Comparison of ENCODE assay signal across 8 mouse cellular contexts in the genomic region with DNA sequence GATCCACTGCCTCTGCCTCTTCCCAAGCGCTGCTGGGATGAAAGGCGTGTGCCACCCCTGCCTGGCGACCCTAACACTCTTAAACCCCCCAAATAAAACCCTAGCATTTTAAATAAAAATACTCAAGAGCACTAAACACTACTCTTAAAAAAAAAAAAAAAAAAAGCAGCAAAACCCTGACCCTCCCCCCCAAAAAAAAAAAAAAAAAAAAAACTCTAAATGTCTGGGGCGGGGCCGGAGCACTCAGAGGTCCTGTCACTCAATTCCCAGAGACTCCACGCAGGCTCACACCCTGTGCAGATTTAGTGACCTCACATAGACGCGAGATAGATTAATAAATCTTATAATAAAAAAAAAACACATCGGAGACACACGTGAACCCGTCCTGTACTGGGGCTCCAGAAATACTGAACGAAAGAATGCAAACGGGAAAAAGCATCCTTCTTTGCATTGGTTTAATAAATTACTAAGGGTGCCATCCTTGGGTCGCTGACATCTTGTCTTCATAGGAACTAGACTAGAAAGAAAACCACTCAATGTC.
DNase-seq lines count a peak whose midpoint lies in the region; ATAC-seq lines count a peak whose summit lies in the region.

No protein-coding gene starts in this region.

- no peak for ATAC-seq in kidney, embryonic 15.5 days (replicated peaks; ENCODE audit: low FRiP score)
- ATAC-seq in forebrain, embryonic 14.5 days: no peak

- H3K27ac ChIP-seq in kidney, embryonic 15.5 days: peak overlapping the region; percentile 83; the same call in 1 of the 2 replicates
- peak overlapping the region; percentile 71; the same call in 1 of the 2 replicates for H3K27ac ChIP-seq in forebrain, embryonic 14.5 days (ENCODE audit: low read depth, low read length)
- no peak overlapping the region for H3K27ac ChIP-seq in macrophage

- peak overlapping the region; percentile 76 for H3K4me2 ChIP-seq in kidney, embryonic 15.5 days
- H3K4me2 ChIP-seq in forebrain, embryonic 14.5 days (ENCODE audit: low read length): peak overlapping the region; percentile 56

- H3K27me3 ChIP-seq in kidney, embryonic 15.5 days: no peaks in the 10 kb centered on the region
- no peaks in the 10 kb centered on the region for H3K27me3 ChIP-seq in forebrain, embryonic 14.5 days (replicated peaks; ENCODE audit: control insufficient read depth, insufficient read depth, low read length)

- peak overlapping the region; percentile 84 for H3K4me3 ChIP-seq in kidney, embryonic 15.5 days (replicated peaks)
- peak overlapping the region; percentile 59 for H3K4me3 ChIP-seq in forebrain, embryonic 14.5 days (ENCODE audit: low read depth, low read length)
- H3K4me3 ChIP-seq in macrophage (ENCODE audit: inconsistent target): peak overlapping the region; percentile 29; the same call in 1 of the 2 replicates

- H3K36me3 ChIP-seq in kidney, embryonic 15.5 days: no peaks in the 10 kb centered on the region
- no peaks in the 10 kb centered on the region for H3K36me3 ChIP-seq in forebrain, embryonic 14.5 days (ENCODE audit: control insufficient read depth, insufficient read depth, low read length)
- no peaks in the 10 kb centered on the region for H3K36me3 ChIP-seq in macrophage (ENCODE audit: inconsistent target)

- no peak for DNase-seq in kidney, postnatal 4 days
- peak; percentile 32 for DNase-seq in R1 (ENCODE audit: low read depth, low spot score)
- peak; percentile 11 for DNase-seq in forebrain, embryonic 14.5 days (ENCODE audit: low spot score)
- no peak for DNase-seq in gastrocnemius, adult 18-20 months (ENCODE audit: low spot score)
- DNase-seq in c-Kit-positive CD71-positive TER-119-positive erythroid progenitor cells, embryonic 14.5 days (ENCODE audit: low spot score): no peak
- DNase-seq in layer of hippocampus, adult 8-10 months (ENCODE audit: low spot score in 2 of 2): no peak

- WGBS in kidney, embryonic 15.5 days: 49% methylated on average over 14 of the region's 14 CpGs
- WGBS in forebrain, embryonic 14.5 days: 60% methylated on average over 14 of the region's 14 CpGs
- 70% methylated on average over 14 of the region's 14 CpGs for WGBS in macrophage (ENCODE audit: missing documents)

- H3K9ac ChIP-seq in kidney, embryonic 15.5 days: peak overlapping the region; percentile 62
- peak overlapping the region; percentile 69 for H3K9ac ChIP-seq in forebrain, embryonic 14.5 days (ENCODE audit: low read length)

- H3K79me2 ChIP-seq in macrophage (ENCODE audit: inconsistent target): no peaks in the 10 kb centered on the region

- H3K9me3 ChIP-seq in kidney, embryonic 15.5 days (replicated peaks): no peaks in the 10 kb centered on the region
- no peaks in the 10 kb centered on the region for H3K9me3 ChIP-seq in forebrain, embryonic 14.5 days (replicated peaks; ENCODE audit: control insufficient read depth, low read length)

- H3K4me1 ChIP-seq in kidney, embryonic 15.5 days: no peaks in the 10 kb centered on the region
- H3K4me1 ChIP-seq in forebrain, embryonic 14.5 days (ENCODE audit: control insufficient read depth, insufficient read depth, low read length): no peaks in the 10 kb centered on the region

Comparison
In these comparisons a context has a peak if more than half of its experiments do, and no peak if none do; other contexts are left out.
1. H3K4me3 ChIP-seq: peak in every context shown above with its lines; median percentile 84 in kidney, embryonic 15.5 days; 59 in forebrain, embryonic 14.5 days; 29 in macrophage.
2. DNase-seq: peak in R1 (single experiment) and forebrain, embryonic 14.5 days (single experiment); none in kidney, postnatal 4 days (0 of 2), gastrocnemius, adult 18-20 months (single experiment), c-Kit-positive CD71-positive TER-119-positive erythroid progenitor cells, embryonic 14.5 days (single experiment) and layer of hippocampus, adult 8-10 months (0 of 2).